Mouse (Mus musculus): ENCODE results near the gene Celsr3.

The Celsr3 gene

GRCm38 (mm10) chr9:108848419-108848818 lies 22.3 kb downstream of the Celsr3 start:
- in situ Hi-C loops (cut with MboI, MseI) = loop anchor here in 1 of 2 experiments (5.0 to 25.0 kb wide), 2 partner anchors 91 to 764 kb away; no protein-coding TSS in a partner anchor

- in situ Hi-C loops (cut with MboI, MseI) = loop anchor here in 1 of 2 experiments (10.0 kb wide), 1 partner anchor 232 kb away; the partner anchor contains the start of genes Ccdc51 and Tma7
These were observed 26.9 kb downstream of the Celsr3 start, which contains the start of gene Slc26a6 for GRCm38 (mm10) chr9:108852976-108853375. Gene Slc26a6, plus strand, starts transcription at chr9:108853283.

- in situ Hi-C loops (cut with MboI, MseI) = loop anchor here in 1 of 2 experiments (10.0 kb wide), 1 partner anchor 231 kb away; the partner anchor contains the start of genes Ccdc51 and Tma7
These were observed 27.6 kb downstream of the Celsr3 start for GRCm38 (mm10) chr9:108853635-108854240.

GRCm38 (mm10) chr9:108854241-108854696 lies 28.1 kb downstream of the Celsr3 start:
- in situ Hi-C loops (cut with MboI, MseI) = loop anchor here in 1 of 2 experiments (10.0 kb wide), 1 partner anchor 231 kb away; the partner anchor contains the start of genes Ccdc51 and Tma7

- in situ Hi-C loops (cut with MboI, MseI) = loop anchor here (5.0 to 10.0 kb wide), 2 partner anchors 62 to 229 kb away; partner anchors contain the start of genes Ccdc51 (in 1 of the 2) and Tma7 (in 1 of the 2)
These were observed 29.2 kb downstream of the Celsr3 start for GRCm38 (mm10) chr9:108855335-108855734.

DNA sequence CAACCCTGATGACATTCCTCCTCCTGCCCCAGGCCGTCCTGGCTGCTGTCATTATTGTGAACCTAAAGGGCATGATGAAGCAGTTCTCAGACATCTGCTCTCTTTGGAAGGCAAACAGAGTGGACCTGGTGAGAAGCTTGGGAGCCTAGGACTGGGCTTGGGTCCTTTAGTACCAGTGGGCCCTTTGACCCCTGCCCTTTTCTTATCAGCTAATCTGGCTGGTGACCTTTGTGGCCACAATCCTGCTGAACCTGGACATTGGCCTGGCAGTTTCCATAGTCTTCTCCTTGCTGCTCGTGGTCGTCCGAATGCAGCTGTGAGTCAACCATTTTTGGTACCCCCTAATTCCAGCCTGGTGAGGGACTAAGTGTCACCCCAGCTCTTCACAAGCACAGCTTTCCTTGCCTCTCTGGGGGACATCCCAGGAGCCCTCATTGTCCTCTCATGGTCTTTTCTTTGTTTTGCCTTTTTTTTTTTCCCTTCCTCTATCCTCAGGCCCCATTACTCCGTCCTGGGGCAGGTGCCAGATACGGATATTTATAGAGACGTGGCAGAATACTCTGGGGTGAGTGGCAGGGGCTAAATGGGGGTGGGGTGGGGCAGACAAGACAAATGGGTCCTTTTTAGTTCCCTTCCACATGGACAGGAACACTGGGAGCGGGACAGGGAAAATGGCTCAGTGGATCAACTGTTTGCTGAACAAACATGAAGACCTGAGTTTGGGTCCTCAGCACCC lies 32.8 kb downstream of the Celsr3 start:
- in situ Hi-C loops (cut with MboI, MseI) = loop anchor here (5.0 to 10.0 kb wide), 2 partner anchors 58 to 226 kb away; partner anchors contain the start of genes Ccdc51 (in 1 of the 2) and Tma7 (in 1 of the 2)
